Mouse (Mus musculus) CH12.LX (cell line): Measurements from ENCODE around the gene Sema3a.

Experiments used
- BHLHE40 ChIP-seq: IDR thresholded peaks from 2 replicates; pipeline ENCODE4 v1.6.1; 2011; ENCODE audit warnings: mild to moderate bottlenecking, low read depth, low read length, improper control_type of control experiment
- CTCF ChIP-seq, 2 experiments: IDR thresholded peaks in 1 of 2; conservative IDR thresholded peaks in 1 of 2; 2 replicates each; pipeline ENCODE4 v1.5.1; 2011 to 2012; ENCODE audit warnings: low read depth in 2 of 2, low read length in 2 of 2, improper control_type of control experiment in 1 of 2, inconsistent platforms in 1 of 2, mild to moderate bottlenecking in 1 of 2, moderate library complexity in 1 of 2
- EP300 ChIP-seq: IDR thresholded peaks from 2 replicates; pipeline ENCODE4 v1.6.1; 2011; ENCODE audit warnings: low read length, improper control_type of control experiment
- MAX ChIP-seq: IDR thresholded peaks from 2 replicates; pipeline ENCODE4 v1.6.1; 2011; ENCODE audit warnings: low read length, improper control_type of control experiment
- MAZ ChIP-seq: IDR thresholded peaks from 2 replicates; pipeline ENCODE4 v1.6.1; 2012; ENCODE audit warnings: low read depth, mild to moderate bottlenecking, inconsistent platforms, low read length, improper control_type of control experiment, moderate library complexity
- POLR2A ChIP-seq: IDR thresholded peaks from 2 replicates; pipeline ENCODE4 v1.6.1; 2011; ENCODE audit warnings: low read depth, mild to moderate bottlenecking, improper control_type of control experiment, low read length
- RCOR1 ChIP-seq: conservative IDR thresholded peaks from 2 replicates; pipeline ENCODE4 v1.6.1; 2012; ENCODE audit warnings: low read depth, mild to moderate bottlenecking, inconsistent platforms, low read length, improper control_type of control experiment
- SMC3 ChIP-seq: IDR thresholded peaks from 2 replicates; pipeline ENCODE4 v1.6.1; 2011; ENCODE audit warnings: low read depth, low read length, improper control_type of control experiment
- TCF12 ChIP-seq: IDR thresholded peaks from 2 replicates; pipeline ENCODE4 v1.6.1; 2014; ENCODE audit warnings: low read depth, mild to moderate bottlenecking, inconsistent platforms, low read length, improper control_type of control experiment

DNA sequence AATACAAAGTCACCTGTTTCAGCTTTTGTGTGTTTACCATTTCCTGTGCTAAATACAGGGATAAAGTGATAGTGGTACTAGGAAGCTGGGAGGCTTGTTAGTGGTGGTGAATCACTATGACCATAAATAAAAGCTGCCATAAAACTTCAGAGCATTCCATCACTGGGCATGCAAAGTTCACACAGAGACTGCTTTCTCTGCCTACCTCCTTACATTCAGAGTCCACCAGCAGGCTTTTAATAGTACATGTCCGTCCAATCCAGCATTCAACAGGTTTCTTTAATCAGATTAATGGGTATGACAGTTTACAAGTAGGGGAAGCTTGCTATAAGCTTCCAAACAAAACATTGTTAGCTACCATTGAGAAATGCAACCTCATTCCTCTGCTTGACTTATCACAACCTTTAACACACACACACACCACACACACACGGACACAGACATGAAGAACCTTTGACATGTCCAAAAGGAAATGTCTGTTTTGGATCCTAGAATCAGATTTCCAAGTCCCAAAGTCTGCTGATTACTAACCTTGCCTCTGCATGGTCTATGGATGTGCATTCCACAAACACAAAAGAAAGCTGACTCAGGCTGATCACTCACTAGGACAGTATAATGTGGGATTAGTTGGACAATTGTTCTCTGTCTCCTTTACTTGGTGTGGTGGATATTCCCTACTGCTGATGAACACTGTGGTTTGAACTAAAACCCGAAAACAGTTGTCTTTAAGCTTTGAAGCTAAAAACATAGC, 291.9 kb downstream of the Sema3a start:
- TF ChIP-seq BHLHE40 (no peak), EP300 (no peak), CTCF (conservative IDR thresholded peaks at IDR 0.05 in 1 of 2, IDR thresholded peaks at IDR 0.05 in 1 of 2; ENCODE audit: low read depth in 2 of 2, low read length in 2 of 2) (no peak), MAX (no peak), POLR2A (no peak), SMC3 (no peak), TCF12 (no peak), MAZ (no peak), RCOR1 (no peak)
